Mouse (Mus musculus) forebrain, embryonic 16.5 days (tissue): ENCODE results near the gene Cyp11a1. TPM values are rescaled to one million over a fixed set of nuclear protein-coding genes. Genes with fewer than 3 reads are reported as not detected.

ENCODE experiments used
- ATAC-seq: fragments of 200-750 bp; cut with Nextera tagmentation; 2 replicates; pipeline ENCODE4 v1.8.0; 2017; ENCODE audit warnings: mild to moderate bottlenecking, moderate library complexity
- H3K27ac ChIP-seq: fragments of 300-500 bp; sonication (generic); 2 replicates; pipeline ENCODE4 v1.5.1; 2014; ENCODE audit warnings: low read length, control low read depth
- H3K27me3 ChIP-seq: fragments of 300-500 bp; sonication (generic); replicated peaks from 2 replicates; pipeline ENCODE4 v1.6.1; 2014; ENCODE audit warnings: low read length; ENCODE audit not compliant: control insufficient read depth, insufficient read depth
- H3K36me3 ChIP-seq: fragments of 300-500 bp; sonication (generic); 2 replicates; pipeline ENCODE4 v1.6.1; 2014; ENCODE audit not compliant: control insufficient read depth, insufficient read depth
- H3K4me1 ChIP-seq: fragments of 300-500 bp; sonication (generic); replicated peaks from 2 replicates; pipeline ENCODE4 v1.6.1; 2014; ENCODE audit warnings: low read length; ENCODE audit not compliant: control insufficient read depth, insufficient read depth
- H3K4me2 ChIP-seq: fragments of 300-500 bp; sonication (generic); 2 replicates; pipeline ENCODE4 v1.6.1; 2014; ENCODE audit warnings: mild to moderate bottlenecking, low read length, control low read depth
- H3K4me3 ChIP-seq: fragments of 300-500 bp; sonication (generic); replicated peaks from 2 replicates; pipeline ENCODE4 v1.5.1; 2014; ENCODE audit warnings: mild to moderate bottlenecking, low read length, control low read depth
- H3K9ac ChIP-seq: fragments of 300-500 bp; sonication (generic); replicated peaks from 2 replicates; pipeline ENCODE4 v1.6.1; 2014; ENCODE audit warnings: low read depth, low read length, control low read depth
- H3K9me3 ChIP-seq: fragments of 300-500 bp; sonication (generic); 2 replicates; pipeline ENCODE4 v1.6.1; 2016; ENCODE audit warnings: low read length; ENCODE audit not compliant: control insufficient read depth
- WGBS: fragments of 180-500 bp; shearing (Covaris S2); extraction: QIAGEN DNeasy Blood & Tissue Kit; methylation state at CpG from one replicate; pipeline ENCODE4 v1.1.7; 2014; 5-methylcytosine and 5-hydroxymethylcytosine counted together
- polyA plus RNA-seq: library from polyadenylated mRNA; unstranded; fragments of >200 nt; fragmentation: Nextera tagmentation; extraction: Ambion mirVana; gene quantifications from 2 replicates; pipeline ENCODE4 v1.2.1, GENCODE M21; 2015

Cyp11a1 gene
- polyA plus RNA-seq, 1 experiment from 2014 or later = 0.66 TPM

GRCm38 (mm10) chr9:57963998-57964395 lies 42.2 kb upstream of the Cyp11a1 start:
- no peaks in the 10 kb centered on the region for H3K4me1 ChIP-seq

GRCm38 (mm10) chr9:57964528-57965250 lies 41.5 kb upstream of the Cyp11a1 start:
- 72% methylated on average over 6 of the region's 6 CpGs for WGBS
- Histone ChIP-seq H3K4me1 (no peaks in the 10 kb centered on the region), H3K27ac (no peak overlapping the region), H3K4me2 (no peak overlapping the region), H3K4me3 (no peak overlapping the region), H3K9me3 (no peaks in the 10 kb centered on the region), H3K27me3 (no peaks in the 10 kb centered on the region), H3K9ac (no peak overlapping the region), H3K36me3 (peaks cover 7% of the 10 kb centered on the region)
- no peak for ATAC-seq

More at GRCm38 (mm10) chr9:57963998-57964395, 42.2 kb upstream of the Cyp11a1 start:
- H3K9ac ChIP-seq = no peak overlapping the region
- WGBS = 78% methylated on average over 5 of the region's 5 CpGs
- no peaks in the 10 kb centered on the region for H3K27me3 ChIP-seq
- peaks cover 7% of the 10 kb centered on the region for H3K36me3 ChIP-seq
- H3K4me2 ChIP-seq = no peak overlapping the region
- no peaks in the 10 kb centered on the region for H3K9me3 ChIP-seq
- no peak overlapping the region for H3K27ac ChIP-seq
- ATAC-seq = no peak
- H3K4me3 ChIP-seq = no peak overlapping the region

GRCm38 (mm10) chr9:57965281-57966185 lies 40.7 kb upstream of the Cyp11a1 start:
- 70% methylated on average over 12 of the region's 12 CpGs for WGBS
- no peak overlapping the region for H3K4me3 ChIP-seq
- no peak for ATAC-seq
- no peak overlapping the region for H3K9ac ChIP-seq
- no peaks in the 10 kb centered on the region for H3K4me1 ChIP-seq
- no peaks in the 10 kb centered on the region for H3K27me3 ChIP-seq
- H3K36me3 ChIP-seq = peaks cover 4% of the 10 kb centered on the region
- no peak overlapping the region for H3K4me2 ChIP-seq
- H3K27ac ChIP-seq = no peak overlapping the region
- H3K9me3 ChIP-seq = no peaks in the 10 kb centered on the region

GRCm38 (mm10) chr9:57967237-57967960 lies 38.8 kb upstream of the Cyp11a1 start:
- no peaks in the 10 kb centered on the region for H3K4me1 ChIP-seq
- no peak overlapping the region for H3K9ac ChIP-seq
- no peak overlapping the region for H3K27ac ChIP-seq
- no peak overlapping the region for H3K4me3 ChIP-seq
- no peaks in the 10 kb centered on the region for H3K9me3 ChIP-seq
- WGBS = 82% methylated on average over 14 of the region's 14 CpGs
- no peaks in the 10 kb centered on the region for H3K27me3 ChIP-seq
- H3K36me3 ChIP-seq = no peaks in the 10 kb centered on the region
- ATAC-seq = no peak
- H3K4me2 ChIP-seq = no peak overlapping the region

- WGBS = 94% methylated on average over 9 of the region's 9 CpGs
- ATAC-seq = no peak
These were observed 37.9 kb upstream of the Cyp11a1 start for GRCm38 (mm10) chr9:57968166-57968771.

GRCm38 (mm10) chr9:57968783-57969542 lies 37.2 kb upstream of the Cyp11a1 start:
- no peak for ATAC-seq
- Histone ChIP-seq H3K27me3 (no peaks in the 10 kb centered on the region), H3K36me3 (no peaks in the 10 kb centered on the region), H3K4me1 (no peaks in the 10 kb centered on the region), H3K9ac (no peak overlapping the region), H3K9me3 (no peaks in the 10 kb centered on the region), H3K4me2 (no peak overlapping the region), H3K27ac (no peak overlapping the region), H3K4me3 (no peak overlapping the region)
- WGBS = 92% methylated on average over 8 of the region's 8 CpGs

More at GRCm38 (mm10) chr9:57968166-57968771, 37.9 kb upstream of the Cyp11a1 start:
- Histone ChIP-seq H3K4me3 (no peak overlapping the region), H3K4me2 (no peak overlapping the region), H3K27me3 (no peaks in the 10 kb centered on the region), H3K4me1 (no peaks in the 10 kb centered on the region), H3K9ac (no peak overlapping the region), H3K9me3 (no peaks in the 10 kb centered on the region), H3K36me3 (no peaks in the 10 kb centered on the region), H3K27ac (no peak overlapping the region)

- H3K36me3 ChIP-seq = no peaks in the 10 kb centered on the region
- H3K4me3 ChIP-seq = no peak overlapping the region
- H3K9ac ChIP-seq = no peak overlapping the region
- no peak overlapping the region for H3K27ac ChIP-seq
- 74% methylated on average over 11 of the region's 11 CpGs for WGBS
- ATAC-seq = no peak
- H3K27me3 ChIP-seq = no peaks in the 10 kb centered on the region
- no peaks in the 10 kb centered on the region for H3K4me1 ChIP-seq
- no peaks in the 10 kb centered on the region for H3K9me3 ChIP-seq
- H3K4me2 ChIP-seq = no peak overlapping the region
These were observed 36.3 kb upstream of the Cyp11a1 start for GRCm38 (mm10) chr9:57969736-57970495.

- Histone ChIP-seq H3K27me3 (no peaks in the 10 kb centered on the region), H3K9ac (no peak overlapping the region), H3K9me3 (no peaks in the 10 kb centered on the region), H3K27ac (no peak overlapping the region), H3K4me1 (no peaks in the 10 kb centered on the region), H3K36me3 (no peaks in the 10 kb centered on the region), H3K4me2 (no peak overlapping the region), H3K4me3 (no peak overlapping the region)
- WGBS = 92% methylated on average over 5 of the region's 5 CpGs
- no peak for ATAC-seq
These were observed 34.8 kb upstream of the Cyp11a1 start for GRCm38 (mm10) chr9:57971413-57971812.
